Mouse (Mus musculus) ovary, postnatal 36 days (tissue): ENCODE measurements at regions not wholly inside any gene's neighbourhood (a gene's known extent, or its start where the extent isn't known, plus 50 kb on each side); places are given as distances from the start of the nearest gene placed in this dataset.

Experiments
- DNase-seq: peaks from one replicate; pipeline ENCODE4 v3.0.0; 2022; ENCODE audit warnings: low spot score, mixed read lengths

DNA sequence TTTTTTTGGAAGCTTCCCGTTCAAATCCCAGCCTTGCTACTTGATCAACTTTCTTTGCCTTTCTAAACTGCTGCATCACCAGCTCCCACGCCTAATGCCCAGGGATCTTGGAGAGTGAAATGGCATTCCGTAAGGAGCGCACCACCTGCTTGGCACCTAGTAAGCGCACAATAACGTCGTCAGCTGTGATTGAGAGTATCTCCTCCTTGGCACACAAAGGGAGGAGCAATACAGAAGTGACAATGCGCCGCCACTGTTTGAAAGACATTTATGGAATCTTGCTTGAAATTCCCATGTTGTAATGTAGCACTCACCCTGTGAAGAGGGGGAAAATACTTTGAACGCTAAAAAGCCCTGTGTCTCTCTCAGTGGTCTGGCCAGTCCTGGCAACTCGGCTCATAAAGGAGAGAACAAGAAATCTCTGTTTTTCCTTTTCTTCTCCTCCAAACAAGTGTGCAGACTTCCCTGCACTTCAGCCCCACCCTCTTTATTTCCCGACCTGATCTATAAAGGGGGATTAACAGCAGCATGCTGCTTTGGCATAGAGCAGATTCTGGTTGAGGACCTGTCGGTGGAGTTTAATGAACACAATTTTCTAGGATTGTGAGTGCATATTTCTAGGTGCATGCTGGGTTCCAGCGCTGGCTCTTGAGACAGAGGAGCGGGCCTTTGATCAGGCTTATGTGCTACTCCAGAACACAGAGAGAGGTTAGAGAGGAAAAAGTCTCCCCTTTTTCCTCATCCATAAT lies 155.7 kb upstream of the Tmem161b start:
- DNase-seq, result no peak

DNA sequence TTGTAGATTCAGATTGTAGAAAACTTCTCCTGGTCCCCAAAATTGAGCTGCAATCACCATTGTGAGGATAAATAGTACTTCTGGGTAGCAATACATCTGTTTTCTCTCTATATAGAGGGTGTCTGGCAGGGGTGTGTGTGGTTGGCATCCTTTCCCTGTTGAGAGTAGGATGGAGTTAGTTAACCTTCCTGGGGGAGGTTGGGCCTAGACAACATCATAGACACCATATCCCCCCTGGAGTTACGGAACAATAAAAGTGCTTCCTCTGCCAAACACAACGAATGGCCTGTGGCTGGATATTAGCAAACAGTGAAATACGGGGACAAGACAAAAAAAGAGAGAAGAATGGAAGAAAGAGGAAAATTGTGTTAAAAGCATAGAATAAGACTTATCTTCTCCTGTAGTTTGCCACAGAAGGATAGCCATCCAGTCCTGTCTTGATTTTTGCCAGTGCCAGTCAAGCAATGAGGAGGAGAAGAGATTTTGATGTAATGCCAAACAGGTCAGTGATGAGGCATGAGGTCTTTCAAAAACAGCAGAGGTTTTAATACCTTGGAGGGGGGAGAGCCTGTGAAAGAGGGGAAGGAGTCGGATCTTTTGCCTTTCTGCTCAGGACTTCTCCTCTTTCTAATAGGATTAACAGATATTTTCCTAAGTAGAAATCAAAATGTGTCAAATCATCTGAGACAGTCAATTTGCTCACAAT lies 155.0 kb upstream of the Tmem161b start:
- no peak for DNase-seq

DNA sequence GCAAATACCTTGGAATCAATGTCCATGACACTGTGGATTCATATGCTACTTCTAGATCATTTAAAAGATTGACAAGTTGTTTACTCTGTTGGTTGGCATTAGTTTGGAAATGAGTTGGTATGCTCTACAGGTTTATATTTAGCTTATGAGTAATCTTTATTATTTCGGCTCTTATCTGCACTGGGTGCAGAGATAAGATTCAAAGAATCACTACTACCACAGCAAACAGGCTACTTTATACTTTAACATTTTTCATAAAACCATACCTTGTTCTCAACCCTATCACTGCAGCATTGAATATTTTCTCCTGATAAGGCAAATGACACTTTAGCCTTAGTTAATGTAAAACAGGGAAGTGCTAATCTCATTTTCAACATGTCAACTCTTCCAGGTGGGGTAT lies 153.7 kb upstream of the Tmem161b start:
- no peak for DNase-seq
